Mouse (Mus musculus) embryonic fibroblast, embryonic 13.5 days (primary cell): ENCODE data around the gene Morn3.

Experiments
- CTCF ChIP-seq: IDR thresholded peaks from 2 replicates; pipeline ENCODE4 v1.5.1; 2011; ENCODE audit warnings: mild to moderate bottlenecking, control low read depth, low read length, moderate library complexity, borderline replicate concordance; ENCODE audit not compliant: insufficient read depth
- POLR2A ChIP-seq: IDR thresholded peaks from 2 replicates; pipeline ENCODE4 v1.6.1; 2011; ENCODE audit warnings: low read depth, mild to moderate bottlenecking, control low read depth, low read length, moderate library complexity

DNA sequence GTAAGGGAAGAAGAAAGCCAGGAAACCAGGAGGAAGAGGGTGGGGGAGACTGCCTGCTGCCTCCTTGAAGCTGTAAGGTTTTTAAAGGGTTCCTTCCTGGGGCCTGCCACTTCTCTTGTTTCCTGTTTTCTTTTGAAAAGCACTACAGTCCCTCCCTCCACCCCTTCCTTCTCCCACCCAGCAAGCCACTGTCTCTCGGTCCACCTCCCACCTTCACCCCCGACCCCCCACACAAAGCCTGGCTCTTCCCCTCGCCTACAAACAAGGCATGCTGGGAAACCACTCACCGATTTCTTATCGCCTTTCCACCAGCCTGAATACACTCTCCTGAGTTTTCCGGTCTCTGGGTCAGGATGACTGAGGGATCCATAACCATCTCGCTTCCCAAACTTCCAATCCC is 6.0 kb downstream of the Morn3 start:
- no peak for TF ChIP-seq CTCF
- TF ChIP-seq POLR2A = no peak
